Mouse (Mus musculus): ENCODE data around the gene Bmp8a.
A peak's percentile ranks its signal among the peaks of the same experiment; 100 is the strongest.
"Not testable (repeated sequence)": the region's sequence is repeated elsewhere in the genome, so short reads cannot be mapped to it uniquely, and the experiment has no call there.

Gene Bmp8a

DNA sequence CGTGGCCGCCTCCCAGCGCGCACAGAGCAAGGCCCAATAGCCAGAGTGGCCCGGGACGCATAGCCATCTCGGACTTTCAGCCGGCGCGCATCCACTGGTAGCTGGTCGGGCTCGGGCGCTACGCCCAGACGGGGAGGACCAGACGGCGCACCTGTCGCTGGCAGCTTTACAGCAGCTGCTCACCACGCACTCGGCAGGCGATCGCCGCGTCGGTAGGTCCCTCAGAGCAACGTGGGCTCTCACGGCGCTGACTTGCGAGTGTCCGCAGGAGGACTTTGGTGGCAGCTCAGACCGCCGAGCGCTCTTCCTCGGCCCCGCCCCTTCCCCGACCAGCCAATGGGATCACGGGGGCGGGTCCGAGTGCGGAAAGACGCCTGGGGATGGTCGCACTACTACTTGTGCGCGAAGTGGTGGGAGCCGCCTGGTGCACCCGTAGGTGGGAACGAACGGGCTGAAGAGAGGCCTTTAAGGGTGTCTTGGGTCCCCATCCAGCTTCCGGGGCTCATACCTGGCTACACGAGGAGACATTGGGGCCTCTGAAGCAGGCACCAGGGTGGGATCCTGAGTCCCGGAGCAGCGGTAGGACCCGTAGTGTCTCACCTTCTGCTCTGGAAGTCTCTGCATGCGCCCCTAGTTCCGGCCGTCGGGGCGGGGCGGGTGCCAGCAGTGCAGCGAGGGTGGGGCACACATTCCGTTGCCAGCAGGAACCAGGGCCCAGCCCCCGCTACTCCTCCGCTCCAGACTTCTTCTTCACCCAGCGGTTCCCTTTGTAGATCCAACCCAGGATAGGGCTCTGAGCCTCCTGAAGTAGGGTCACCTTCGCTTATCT is at the start of gene Bmp8a:
TSS of gene Bmp8a (minus strand) at position 611 of the 829 bp plus-strand sequence.
- no peak for DNase-seq (ENCODE audit: low read depth, low spot score)

DNA sequence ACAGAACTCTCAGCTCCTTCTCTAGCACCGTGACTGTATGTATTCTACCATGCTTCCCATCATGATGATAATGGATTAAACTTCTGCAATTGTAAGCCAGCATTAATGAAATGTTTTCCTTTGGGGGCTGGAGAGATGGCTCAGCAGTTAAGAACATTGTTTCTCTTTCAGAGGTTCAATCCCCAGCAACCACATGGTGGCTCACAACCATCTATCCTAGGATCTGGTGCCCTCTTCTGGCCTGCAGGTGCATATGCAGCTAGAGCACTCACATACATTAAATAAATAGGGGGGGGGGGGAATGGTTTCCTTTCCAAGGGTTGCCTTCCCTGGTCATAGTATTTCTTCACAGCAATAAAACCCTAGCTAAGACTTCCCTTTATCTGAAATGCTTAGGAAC is 49.1 kb upstream of the Bmp8a start:
- DNase-seq (ENCODE audit: low read depth, low spot score), result peak; percentile 26

DNA sequence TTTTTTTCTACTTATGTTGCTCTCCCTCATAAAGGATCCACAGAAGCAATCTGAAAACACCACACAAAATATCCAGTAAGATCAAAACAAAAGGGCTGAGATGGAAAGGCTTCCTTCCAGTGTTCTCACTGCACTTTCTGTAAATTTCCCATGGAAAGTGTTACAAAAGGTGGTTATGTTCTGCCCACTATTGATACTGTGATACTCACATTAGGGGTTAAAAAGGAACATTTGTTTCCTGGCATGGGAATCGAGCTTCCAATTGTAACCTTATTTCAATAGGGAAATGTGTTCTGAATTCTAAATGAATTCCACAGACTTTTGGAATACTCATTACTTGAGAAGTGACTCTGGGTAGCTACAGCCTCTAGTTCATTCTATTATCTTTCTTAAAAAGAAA is 42.0 kb upstream of the Bmp8a start:
- DNase-seq (ENCODE audit: low read depth, low spot score), result no peak

DNA sequence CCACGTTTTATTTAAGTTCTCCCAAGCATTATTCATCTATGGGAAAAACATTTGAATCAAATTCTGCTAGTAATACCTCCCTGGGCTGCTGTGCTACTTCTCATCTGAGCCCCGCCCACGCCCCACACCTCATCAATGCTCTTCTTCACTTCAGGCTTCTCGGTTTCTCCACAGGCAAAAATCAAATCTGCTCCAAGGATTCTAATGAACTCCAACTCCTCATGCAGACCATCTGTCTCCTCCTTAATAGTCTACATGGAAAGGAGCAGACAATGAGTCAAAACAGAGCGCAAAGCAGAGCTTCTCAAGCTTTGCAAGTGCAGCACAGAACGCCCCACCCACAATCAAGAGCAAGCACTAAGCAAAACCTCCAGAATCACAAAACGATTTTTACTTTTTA is 40.1 kb upstream of the Bmp8a start:
- no peak for DNase-seq (ENCODE audit: low read depth, low spot score)

DNA sequence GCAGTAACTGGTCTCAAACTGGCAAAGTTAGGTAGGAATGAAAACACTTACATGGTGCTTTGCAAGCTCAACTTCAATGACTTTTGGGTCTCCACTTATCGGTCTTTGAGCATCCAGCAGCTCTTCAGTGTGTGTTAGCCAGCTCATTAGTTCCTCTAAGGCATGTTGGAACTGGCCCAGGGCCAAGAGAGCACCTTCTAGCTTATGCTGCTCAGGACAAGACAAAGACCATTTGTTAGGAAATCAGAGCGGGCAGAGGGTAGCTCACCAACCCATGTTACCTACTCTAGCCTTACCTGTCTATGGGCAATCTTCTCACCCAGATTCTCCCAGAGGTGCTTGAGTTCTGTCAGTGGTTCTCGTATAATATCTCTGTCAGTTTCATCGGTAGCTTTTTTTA is 39.0 kb upstream of the Bmp8a start:
- DNase-seq (ENCODE audit: low read depth, low spot score), result no peak

DNA sequence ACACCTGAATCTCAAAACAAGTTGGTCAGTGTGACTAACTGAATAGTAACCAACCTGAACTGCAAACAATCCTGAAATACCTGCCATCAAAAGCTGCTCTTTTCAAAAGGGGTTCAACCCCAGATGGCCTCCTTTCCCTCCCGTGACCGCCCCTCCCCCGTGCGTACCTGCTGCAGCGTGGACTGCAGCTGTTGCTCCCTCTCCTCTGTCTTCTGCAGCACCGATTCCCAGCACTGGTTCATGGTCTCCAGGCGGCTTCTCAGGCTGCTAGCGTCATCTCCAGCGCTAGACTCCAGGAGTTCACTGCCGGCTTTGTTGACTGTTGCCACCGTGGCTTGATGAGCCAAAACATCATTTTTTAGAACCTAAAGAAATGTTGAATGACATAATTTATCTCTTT is 38.5 kb upstream of the Bmp8a start:
- DNase-seq (ENCODE audit: low read depth, low spot score), result no peak

DNA sequence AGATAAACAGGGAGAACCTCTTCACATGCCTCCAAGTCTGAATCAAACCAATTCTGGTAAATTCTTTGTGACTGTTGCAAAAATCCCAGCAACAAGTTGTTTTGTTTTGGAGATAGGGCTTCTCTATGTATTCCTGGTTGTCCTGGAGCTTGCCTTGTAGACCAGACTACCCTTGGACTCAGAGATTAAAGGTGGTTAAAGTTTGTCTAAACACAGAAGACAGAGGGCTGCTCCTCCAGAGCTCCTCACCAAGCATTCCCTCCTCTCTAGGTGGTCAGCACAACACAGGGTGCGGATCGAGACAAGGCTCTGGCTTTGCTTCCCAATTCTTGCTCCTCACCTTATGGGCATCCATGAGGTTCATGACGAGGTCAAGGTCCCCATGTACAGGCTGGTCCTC is 33.0 kb upstream of the Bmp8a start:
- DNase-seq (ENCODE audit: low read depth, low spot score), result no peak

DNA sequence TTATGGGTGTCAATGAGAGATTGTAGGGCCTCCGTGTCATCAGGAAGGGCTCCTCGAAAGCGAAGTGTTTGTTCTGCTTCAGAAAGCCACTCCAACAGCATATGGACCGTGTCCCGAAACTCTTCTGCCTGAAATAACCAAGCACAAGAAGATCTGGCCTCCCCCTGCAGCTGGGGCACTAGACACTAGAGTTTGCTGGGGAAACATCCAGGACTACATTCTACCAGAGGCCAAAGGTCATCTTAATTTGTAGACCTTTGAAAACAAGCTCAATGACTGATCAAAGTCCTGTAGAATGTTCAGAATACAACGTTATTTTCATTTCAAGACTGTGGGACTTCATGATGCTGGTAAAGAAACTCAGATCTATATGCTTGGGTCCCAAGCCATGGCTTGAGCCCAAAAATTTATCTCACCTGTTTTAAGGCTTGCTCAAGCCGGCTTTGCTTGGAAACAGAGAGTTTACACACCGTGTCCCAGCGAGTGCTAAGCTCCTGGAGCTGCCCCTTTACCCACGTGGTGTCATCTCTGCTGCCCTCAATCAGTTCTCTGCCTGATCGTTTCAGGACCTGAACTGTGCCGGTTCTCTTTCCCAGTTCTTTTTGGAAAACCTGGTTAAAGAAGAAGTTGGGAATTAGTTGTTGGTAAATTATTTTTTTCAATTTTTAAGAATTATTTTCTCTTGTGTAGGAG is 31.4 kb upstream of the Bmp8a start:
- DNase-seq (ENCODE audit: low read depth, low spot score), result no peak

DNA sequence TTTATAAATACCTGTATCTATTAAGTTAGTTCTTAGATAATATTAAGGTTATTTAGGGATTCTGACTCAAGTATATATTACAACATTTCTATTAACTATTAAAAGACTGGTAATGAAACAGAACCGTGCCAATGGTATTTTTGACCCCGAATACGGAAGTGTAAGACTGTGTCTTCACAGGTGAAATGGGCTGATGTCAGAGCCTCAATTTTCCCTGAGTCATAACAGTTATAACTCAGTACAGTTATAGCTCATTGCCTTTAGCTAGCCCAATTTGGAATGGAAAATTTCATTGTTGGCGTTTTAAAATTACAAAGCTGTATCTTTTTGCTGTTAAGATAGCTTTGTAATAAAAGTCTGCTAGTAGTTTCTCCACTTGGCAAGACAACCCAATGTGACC is 20.5 kb upstream of the Bmp8a start:
- no peak for DNase-seq (ENCODE audit: low read depth, low spot score)

DNA sequence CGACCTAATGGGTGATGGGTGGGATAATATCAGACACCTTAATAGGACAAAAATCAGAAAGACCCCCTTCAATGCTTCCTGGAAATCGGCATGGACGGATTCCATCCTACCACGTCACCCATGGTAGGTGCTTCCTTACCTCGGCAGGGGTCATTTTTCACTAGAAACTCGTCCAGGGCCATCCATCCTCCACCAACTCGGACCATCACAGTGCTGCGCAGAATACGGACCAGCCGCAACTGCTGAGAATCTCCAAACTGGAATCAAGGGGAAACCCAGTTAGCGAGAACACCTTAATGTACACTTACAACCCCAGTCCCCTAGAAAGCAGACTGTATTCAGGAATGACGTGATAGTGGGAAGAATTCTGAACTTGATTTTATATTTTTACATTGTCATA is 17.7 kb upstream of the Bmp8a start:
- DNase-seq (ENCODE audit: low read depth, low spot score), result no peak

DNA sequence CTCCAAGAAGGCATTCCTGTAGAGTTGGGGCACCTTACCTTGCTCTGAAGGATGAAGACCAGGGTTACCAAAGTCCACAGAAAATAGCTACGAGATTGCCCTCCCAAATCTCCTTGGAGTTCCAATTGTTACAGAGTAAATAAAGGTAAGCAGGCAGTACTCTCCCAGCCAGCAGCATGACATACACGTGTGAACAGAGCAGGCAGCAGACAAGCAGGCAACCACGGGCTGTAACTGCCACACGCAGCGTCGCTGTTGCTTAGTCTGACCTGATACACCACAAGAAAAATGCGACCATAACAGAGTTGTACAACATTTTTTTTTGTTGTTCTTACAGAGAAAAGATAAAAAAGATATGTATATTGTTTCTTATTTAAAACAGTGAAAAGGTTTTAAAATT is 15.6 kb upstream of the Bmp8a start:
- DNase-seq (ENCODE audit: low read depth, low spot score), result no peak

DNA sequence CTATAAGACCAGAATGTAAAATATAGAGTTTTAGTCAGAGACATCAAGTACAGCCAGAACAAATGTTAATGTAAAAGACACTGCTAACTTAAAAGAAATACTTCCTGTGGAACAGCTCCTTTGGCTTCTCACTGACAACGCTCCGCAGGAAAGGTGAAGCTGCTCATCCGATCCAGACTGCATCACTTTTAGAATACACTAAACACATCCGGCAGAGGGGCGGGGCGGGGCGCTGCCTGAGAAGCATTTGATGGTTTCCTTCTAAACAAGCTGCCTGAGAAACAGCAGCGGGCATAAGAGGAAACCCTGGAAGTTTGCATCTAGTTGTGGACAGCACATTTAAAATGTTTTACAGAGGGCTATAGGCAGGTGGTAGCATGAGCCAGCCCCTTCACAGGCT is 12.9 kb upstream of the Bmp8a start:
- DNase-seq (ENCODE audit: low read depth, low spot score), result no peak

DNA sequence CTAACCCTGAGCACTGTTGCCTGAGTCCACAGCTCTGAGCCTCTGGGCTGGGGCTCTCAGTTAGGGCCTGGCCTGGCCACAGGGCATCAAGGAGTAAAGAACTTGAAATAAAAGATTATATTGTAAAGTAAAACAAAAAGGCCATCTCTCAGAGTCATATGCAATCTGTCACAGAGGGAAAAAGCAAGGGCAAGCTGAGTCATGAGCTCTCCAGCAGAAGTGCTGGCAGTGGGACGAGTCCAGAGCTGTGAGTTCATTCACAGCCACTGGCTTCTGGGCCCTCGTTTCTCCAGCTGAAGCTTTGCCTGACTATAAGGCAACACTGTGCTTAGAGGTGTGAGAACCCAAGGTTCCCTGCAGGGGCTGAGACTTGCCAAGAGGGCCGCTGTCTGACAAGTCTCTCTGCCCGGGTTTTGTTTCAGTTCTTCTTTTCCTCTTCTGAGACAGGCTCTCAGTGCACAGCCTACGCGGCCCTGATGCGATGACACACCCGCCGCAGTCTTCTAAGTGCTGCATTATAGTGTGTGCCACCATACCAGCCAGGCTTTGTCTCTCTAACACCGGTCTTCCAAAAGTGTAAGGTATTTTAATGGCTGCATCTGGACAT is 10.3 kb upstream of the Bmp8a start:
- no peak for DNase-seq (ENCODE audit: low read depth, low spot score)

DNA sequence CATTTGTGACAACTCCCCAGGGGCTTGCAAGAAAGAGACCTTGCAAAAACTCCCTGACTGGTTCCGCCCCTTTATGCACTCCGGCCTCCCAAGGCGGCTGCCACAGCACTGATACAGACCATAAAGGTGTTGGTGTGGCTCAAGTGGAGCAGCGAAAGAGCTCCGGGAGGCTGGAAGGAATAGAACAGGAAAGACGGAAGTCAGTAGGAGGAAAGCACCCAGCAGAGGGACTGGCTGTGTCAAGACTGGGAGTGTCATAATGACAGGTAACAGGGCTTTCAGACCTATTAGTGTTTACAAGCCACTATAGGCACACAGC is 378 bp upstream of the Bmp8a start:
- no peak for DNase-seq (ENCODE audit: low read depth, low spot score)

DNA sequence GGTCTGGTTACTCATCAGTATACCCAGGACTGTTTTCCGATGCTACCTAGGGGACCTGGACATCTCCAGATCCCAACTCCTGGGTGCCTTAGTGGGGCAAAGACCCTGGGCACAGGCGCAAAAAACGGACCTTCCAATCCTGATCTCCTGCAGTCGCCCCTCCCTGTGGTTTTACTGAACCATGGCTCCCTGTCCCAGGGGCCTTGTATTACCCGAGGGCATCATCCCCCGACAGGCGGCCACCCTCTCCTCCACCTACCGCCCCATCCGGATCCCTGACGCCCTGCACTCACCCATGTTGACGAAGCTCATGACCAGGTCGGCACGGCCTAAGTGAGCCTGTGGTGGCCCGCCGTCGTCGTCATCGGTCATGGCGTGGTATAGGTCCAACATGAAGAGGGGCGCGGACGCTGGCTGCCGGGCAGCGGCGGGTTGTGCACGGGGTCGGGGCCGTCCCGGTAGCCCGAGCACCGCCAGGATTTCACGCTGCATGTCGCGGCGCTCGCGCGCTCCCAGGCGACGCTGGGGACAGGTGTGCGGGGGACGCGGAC is 886 bp downstream of the Bmp8a start:
- DNase-seq (ENCODE audit: low read depth, low spot score), result no peak

DNA sequence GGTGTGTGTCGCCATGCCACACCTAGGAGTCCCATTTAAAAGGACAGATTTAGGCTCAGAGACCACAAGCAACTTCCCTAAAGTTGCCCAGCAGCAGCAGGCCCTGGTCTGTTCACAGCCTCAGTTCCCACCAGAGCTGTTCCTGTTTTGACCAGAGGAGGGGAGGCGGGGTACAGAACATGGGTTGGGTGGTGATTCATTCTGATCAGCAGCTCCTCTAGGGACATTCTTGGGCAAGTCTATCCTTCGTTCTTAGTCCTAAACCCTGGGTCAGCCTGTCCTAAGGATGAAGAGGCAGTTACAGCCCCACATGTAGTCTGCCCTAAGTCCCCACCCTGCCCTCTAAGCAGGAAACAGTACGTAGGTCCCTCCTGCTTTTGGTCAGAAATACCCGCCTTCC is 2.8 kb downstream of the Bmp8a start:
- DNase-seq (ENCODE audit: low read depth, low spot score), result no peak

DNA sequence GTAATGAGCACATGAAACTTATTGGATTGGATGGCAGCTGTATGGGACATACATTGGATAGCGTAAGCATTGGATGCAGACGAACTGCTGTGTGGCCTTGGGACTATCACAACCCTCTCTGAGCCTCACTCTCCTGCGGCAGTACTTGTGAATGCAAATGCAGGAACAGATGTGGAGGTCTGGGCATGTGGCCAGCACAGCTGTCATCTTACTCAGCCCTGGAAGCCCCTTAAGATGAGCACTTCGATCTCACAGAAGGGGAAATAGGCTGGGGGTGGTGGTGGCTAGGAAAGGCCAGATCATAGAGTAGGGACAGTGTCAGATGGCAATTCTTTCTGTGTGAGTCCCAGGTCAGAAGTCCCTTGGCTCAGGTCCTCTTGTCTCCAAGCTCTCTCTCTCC is 5.4 kb downstream of the Bmp8a start:
- DNase-seq (ENCODE audit: low read depth, low spot score), result no peak

DNA sequence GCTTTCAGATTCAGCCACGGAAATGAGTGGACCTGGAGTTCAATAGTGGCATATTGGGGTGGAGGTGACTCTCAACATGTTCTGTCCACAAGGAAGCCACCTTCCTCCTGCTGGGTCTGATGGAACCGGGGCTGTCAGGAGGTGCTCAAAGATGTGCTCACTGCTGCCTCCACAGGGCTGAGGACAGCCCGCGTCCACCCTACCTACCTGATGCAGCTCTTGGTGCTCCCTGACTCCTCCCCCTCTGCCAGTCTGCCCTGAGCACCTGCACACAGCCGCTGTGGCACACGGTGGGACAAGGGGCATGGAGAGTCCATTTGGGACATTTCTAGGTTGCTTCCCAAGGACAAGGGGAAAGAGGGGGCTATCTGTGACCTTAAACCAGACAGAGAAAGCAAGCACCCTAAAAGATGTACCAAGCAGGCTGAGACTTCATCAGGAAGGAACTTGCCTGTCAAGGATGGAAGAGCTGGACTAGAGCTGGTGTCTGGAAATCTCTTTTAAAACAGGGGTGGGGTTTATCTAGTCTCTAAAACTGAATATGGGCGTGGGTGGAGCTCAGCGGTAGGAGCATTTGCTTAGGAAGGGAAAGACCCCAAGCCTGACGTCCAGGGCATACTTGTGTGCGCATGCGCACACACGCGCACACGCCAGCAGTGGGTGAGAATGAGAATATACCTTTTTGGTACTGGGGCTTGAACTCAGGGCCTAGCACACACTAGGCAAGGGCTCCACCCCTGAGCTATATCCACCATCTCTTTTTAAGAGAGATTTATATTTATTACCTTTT is 7.1 kb downstream of the Bmp8a start:
- no peak for DNase-seq (ENCODE audit: low read depth, low spot score)

DNA sequence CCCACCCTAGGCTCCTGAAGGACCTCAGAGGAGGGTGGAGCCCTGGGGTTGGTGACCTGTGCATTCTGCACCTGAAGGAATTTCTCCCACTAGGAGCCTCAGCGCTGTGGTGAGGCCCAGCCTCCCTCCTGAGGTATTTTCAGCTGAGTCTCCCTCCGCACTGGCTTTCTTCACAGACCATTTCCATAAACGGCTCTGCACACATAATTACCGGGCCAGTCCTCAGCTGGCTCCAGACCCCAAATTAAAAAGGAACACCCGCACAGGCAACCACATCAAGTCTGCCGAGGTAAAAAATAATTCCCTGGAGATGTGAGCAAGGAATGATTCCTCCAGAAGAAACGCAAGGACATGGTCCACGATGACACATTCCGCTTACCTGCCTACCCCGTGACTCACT is 7.8 kb downstream of the Bmp8a start:
- DNase-seq (ENCODE audit: low read depth, low spot score), result not testable (repeated sequence)

DNA sequence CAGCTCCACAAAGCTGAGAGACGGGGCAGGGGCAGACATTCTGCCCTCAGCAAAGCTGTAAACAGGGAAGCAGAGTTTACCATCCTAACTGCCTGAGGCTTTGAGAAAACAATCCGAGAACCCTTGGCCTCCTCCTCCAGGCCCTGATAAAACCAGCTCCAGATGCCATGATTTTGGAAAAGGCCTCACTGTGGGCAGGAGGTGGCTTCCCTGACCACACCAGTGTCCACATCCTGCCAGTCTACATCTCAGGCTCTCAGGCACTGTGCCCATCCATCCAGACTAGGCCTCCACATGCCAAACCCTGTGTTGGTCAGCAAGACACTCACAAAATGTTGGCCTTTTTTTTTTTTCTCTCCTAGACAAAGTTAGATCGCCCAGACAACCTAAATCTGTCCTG is 8.9 kb downstream of the Bmp8a start:
- no peak for DNase-seq (ENCODE audit: low read depth, low spot score)

DNA sequence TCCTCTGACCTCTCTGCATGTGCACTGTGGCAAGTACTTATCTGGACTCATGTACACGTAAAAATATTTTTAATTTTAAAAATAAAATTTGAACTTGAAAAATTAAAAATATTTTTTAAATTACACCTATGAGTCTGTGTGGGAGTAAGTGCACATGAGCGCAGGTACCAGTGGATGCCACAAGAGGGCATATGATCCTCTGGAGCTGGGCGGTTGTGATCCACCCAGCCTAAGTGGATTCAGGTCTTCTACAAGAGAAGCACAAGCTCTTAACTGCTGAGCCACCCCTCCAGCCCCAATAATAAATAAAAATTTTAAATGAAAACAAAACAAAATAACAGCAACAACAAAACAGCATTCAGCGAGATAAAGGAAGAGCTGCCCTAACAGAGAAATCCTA is 9.9 kb downstream of the Bmp8a start:
- DNase-seq (ENCODE audit: low read depth, low spot score), result no peak

DNA sequence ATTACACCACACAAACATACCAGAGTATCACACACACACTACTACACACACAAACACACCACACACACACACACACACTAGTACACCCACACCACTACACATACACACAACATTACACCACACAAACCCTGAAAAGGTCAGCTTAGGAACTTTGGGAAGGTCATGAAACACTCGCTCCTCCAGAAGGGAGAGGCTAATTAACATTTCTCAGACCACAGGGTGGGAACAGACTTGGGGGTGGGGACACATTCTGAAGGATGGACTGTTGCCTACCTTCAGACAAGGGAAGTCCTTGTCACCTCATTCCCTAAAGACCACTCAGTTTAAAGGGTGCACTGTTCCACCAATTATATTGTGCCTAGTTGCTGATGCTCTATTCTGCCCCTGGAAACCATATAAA is 11.1 kb downstream of the Bmp8a start:
- not testable (repeated sequence) for DNase-seq (ENCODE audit: low read depth, low spot score)

Data from c-Kit-negative CD71-positive TER-119-positive erythroid progenitor cells, embryonic 14.5 days (primary cell).